Mouse (Mus musculus) cerebellum, postnatal 25 days (tissue): ENCODE results near the gene Ccdc169.
"Not testable (repeated sequence)": the region's sequence is repeated elsewhere in the genome, so short reads cannot be mapped to it uniquely, and the experiment has no call there.

Experiments
- DNase-seq, 2 experiments: peaks; one replicate each; pipeline ENCODE4 v3.0.0; 2021; ENCODE audit warnings: mixed read lengths in 2 of 2

The Ccdc169 gene

DNA sequence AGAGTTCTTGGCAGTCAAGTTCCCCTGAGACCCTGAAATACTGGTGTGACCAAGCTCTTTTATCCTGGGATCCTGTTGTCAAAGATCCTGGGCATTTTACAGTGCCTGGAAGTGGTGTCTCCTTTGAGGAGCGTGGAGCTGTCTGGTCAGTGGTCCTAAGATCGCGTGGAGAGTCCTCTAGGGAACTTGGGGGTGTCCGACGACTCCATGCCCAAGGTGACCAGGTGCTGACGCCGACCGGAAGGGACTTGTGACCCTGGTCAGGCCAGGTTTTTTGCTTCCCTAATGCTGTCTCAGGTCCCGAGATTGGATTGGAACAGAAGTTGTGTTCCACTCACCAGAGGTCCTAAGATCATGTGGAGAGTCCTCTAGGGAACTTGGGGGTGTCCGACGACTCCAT, 66.5 kb downstream of the Ccdc169 start:
- not testable (repeated sequence) for DNase-seq

DNA sequence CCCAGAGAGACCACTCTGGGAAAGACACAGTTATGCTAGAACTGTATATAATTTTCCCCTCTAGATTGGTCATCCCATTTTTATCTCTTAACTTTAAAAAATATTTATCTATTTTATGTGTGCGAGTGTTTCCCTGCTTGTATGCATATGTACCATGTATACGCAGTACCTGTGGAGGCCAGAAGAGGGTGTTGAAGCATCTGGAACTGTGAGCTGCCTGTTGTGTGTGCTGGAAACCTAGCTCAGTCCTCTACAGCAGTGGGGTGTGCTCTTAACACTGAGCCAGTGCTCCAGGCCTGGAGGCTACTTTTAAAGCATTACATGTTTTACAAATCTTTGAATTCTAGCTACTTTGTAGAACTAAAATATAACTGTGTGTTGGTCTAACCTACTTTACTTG, 69.3 kb downstream of the Ccdc169 start:
- DNase-seq: no peak

DNA sequence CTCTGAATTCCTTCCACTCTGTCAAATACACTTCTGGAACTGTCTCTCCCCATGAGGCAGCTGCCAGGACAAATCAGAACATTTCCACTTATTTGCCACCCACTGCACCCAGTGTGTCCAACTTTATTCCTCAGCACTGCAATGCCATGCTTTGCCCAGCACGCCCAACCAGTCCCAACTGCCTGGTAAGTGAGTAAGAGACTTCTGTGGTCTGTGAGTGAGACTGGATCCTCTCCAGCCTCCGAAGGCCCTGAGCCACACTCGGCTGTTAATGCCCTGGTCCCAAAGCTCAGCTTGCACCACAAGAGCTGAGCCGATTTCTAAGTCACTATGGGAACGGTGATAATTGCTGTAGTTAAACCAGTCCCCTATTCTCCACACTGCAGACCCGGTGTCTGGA, 70.5 kb downstream of the Ccdc169 start:
- no peak for DNase-seq

DNA sequence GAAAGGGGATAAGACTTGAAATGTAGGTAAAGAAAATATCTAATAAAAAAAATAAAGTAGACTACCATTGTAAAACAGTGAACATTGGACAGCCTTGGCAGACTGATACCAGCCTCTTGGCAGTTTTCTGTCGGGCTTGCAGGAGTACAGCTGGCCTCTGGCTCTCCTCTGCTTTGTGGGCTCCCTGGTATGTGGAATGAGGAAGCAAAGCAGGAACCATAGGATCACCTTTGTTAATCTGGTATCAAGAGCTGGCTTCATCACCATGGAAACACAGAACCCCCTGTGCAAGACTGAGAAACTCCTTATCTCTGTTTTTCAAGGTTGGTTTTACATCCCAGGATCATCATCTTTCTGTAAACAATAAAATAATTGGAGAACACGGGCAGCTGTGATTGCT, 75.1 kb downstream of the Ccdc169 start:
- DNase-seq: no peak

DNA sequence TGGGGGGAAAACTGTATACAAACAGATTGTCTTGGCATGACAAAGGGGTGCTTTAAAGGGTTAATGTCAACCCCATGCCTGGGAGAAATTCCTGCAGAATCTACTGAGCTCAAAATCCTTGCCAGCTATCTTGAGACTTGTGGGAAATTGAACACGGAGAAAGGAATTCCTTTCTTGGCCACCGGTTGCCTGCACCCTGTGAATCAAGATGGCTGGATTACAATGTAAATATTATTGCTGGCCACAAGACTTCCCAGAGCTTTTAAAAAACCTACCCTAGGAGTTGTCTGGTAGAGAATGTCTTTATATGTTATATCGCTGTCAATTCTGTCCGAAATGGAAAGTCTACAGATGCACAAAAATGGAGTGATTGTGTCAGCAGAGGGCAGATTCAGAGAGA, 76.6 kb downstream of the Ccdc169 start:
- DNase-seq: no peak

DNA sequence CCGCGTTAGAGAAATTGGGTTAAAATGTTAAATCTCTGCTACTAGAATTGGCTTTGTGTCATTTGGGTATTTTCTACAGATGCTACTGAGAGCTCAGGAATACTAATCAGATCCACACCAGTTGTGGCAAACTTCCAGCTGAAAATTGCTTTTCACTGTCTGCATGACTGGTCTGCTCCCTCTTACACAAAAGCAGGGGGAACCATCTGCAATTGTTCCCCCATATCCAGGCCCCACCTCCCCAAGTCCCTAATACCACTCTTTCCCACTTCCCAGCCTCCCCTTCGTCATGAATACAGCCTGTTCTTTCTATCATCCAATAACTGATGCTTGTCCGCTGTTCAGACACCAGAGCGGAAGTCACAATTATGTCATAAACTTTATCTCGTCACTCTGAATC, 77.3 kb downstream of the Ccdc169 start:
- DNase-seq: no peak

DNA sequence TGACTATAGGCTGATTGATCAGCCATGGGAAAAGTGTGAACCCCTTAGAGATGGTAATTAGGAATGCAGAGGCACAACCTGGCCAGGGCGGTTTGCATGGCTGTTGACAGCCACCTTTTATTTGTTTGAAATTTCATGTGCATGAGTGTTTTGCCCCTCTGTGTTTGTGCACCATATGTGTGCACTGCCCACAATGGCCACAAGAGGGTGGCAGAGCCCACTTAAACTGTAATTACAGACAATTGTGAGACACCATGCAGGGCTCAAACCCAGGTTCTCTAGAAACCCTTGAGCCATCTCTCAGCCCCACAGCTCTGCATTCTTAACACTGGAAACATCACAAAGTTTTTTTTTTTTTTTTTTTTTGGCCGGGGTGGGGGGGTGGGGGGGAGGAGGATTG, 85.4 kb downstream of the Ccdc169 start:
- no peak for DNase-seq
